Mouse (Mus musculus): ENCODE results near the gene Ntrk2.
A peak's percentile ranks its signal among the peaks of the same experiment; 100 is the strongest.

The Ntrk2 gene

GRCm38 (mm10) chr13:58966466-58966865 is 160.1 kb downstream of the Ntrk2 start:
- DNase-seq (ENCODE audit: low spot score) = no peak

GRCm38 (mm10) chr13:58968168-58968567 is 161.8 kb downstream of the Ntrk2 start:
- DNase-seq (ENCODE audit: low spot score) = no peak

GRCm38 (mm10) chr13:58971449-58971903 is 165.1 kb downstream of the Ntrk2 start:
- DNase-seq (ENCODE audit: low spot score) = no peak

GRCm38 (mm10) chr13:58972511-58972910 is 166.1 kb downstream of the Ntrk2 start:
- no peak for DNase-seq (ENCODE audit: low spot score)

- no peak for DNase-seq (ENCODE audit: low spot score)
Observed at GRCm38 (mm10) chr13:58996447-58996846, 190.1 kb downstream of the Ntrk2 start.

- no peak for DNase-seq (ENCODE audit: low spot score)
Observed at GRCm38 (mm10) chr13:58997763-58998162, 191.4 kb downstream of the Ntrk2 start.

- DNase-seq (ENCODE audit: low spot score) = no peak
Observed at GRCm38 (mm10) chr13:58999373-59000053, 193.1 kb downstream of the Ntrk2 start.

- no peak for DNase-seq (ENCODE audit: low spot score)
Observed at GRCm38 (mm10) chr13:59002943-59003806, 196.8 kb downstream of the Ntrk2 start.

- DNase-seq (ENCODE audit: low spot score) = no peak
Observed at GRCm38 (mm10) chr13:59003807-59004173, 197.4 kb downstream of the Ntrk2 start.

- DNase-seq (ENCODE audit: low spot score) = no peak
Observed at GRCm38 (mm10) chr13:59004579-59004978, 198.2 kb downstream of the Ntrk2 start.

- DNase-seq (ENCODE audit: low spot score) = no peak
Observed at GRCm38 (mm10) chr13:59009855-59010254, 203.5 kb downstream of the Ntrk2 start.

GRCm38 (mm10) chr13:59010893-59011529 is 204.6 kb downstream of the Ntrk2 start:
- no peak for DNase-seq (ENCODE audit: low spot score)

GRCm38 (mm10) chr13:59011530-59011903 is 205.1 kb downstream of the Ntrk2 start:
- peak; percentile 75 for DNase-seq (ENCODE audit: low spot score)

GRCm38 (mm10) chr13:59015360-59015759 is 209.0 kb downstream of the Ntrk2 start:
- no peak for DNase-seq (ENCODE audit: low spot score)

- no peak for DNase-seq (ENCODE audit: low spot score)
Observed at GRCm38 (mm10) chr13:59017121-59017520, 210.8 kb downstream of the Ntrk2 start.

GRCm38 (mm10) chr13:59022251-59023042 is 216.1 kb downstream of the Ntrk2 start:
- no peak for DNase-seq (ENCODE audit: low spot score)

GRCm38 (mm10) chr13:59025653-59026052 is 219.3 kb downstream of the Ntrk2 start:
- DNase-seq (ENCODE audit: low spot score) = no peak

- DNase-seq (ENCODE audit: low spot score) = no peak
Observed at GRCm38 (mm10) chr13:59027436-59027835, 221.1 kb downstream of the Ntrk2 start.

- no peak for DNase-seq (ENCODE audit: low spot score)
Observed at GRCm38 (mm10) chr13:59028546-59028945, 222.2 kb downstream of the Ntrk2 start.

GRCm38 (mm10) chr13:59030574-59030973 is 224.2 kb downstream of the Ntrk2 start:
- no peak for DNase-seq (ENCODE audit: low spot score)

- DNase-seq (ENCODE audit: low spot score) = no peak
Observed at GRCm38 (mm10) chr13:59040156-59040915, 234.0 kb downstream of the Ntrk2 start.
